Mouse (Mus musculus) hindbrain, embryonic 16.5 days (tissue): ENCODE data around the gene Fancc. TPM values are rescaled to one million over a fixed set of nuclear protein-coding genes. Genes with fewer than 3 reads are reported as not detected.

ENCODE experiments used
- ATAC-seq: fragments of 200-750 bp; cut with Nextera tagmentation; 2 replicates; pipeline ENCODE4 v1.8.0; 2017; ENCODE audit warnings: moderate TSS enrichment, moderate library complexity
- H3K27ac ChIP-seq: fragments of 300-500 bp; sonication (generic); 2 replicates; pipeline ENCODE4 v1.5.1; 2014; ENCODE audit warnings: low read depth, mild to moderate bottlenecking, control low read depth, low read length, moderate library complexity
- H3K27me3 ChIP-seq: fragments of 300-500 bp; sonication (generic); replicated peaks from 2 replicates; pipeline ENCODE4 v1.6.1; 2014; ENCODE audit warnings: low read length; ENCODE audit not compliant: control insufficient read depth, insufficient read depth
- H3K36me3 ChIP-seq: fragments of 300-500 bp; sonication (generic); 2 replicates; pipeline ENCODE4 v1.6.1; 2014; ENCODE audit warnings: mild to moderate bottlenecking, low read length, moderate library complexity, mixed read lengths; ENCODE audit not compliant: control insufficient read depth, insufficient read depth
- H3K4me1 ChIP-seq: fragments of 300-500 bp; sonication (generic); 2 replicates; pipeline ENCODE4 v1.6.1; 2014; ENCODE audit warnings: low read depth, low read length; ENCODE audit not compliant: control insufficient read depth, insufficient read depth
- H3K4me2 ChIP-seq: fragments of 300-500 bp; sonication (generic); 2 replicates; pipeline ENCODE4 v1.6.1; 2014; ENCODE audit warnings: mild to moderate bottlenecking, low read length, control low read depth, moderate library complexity
- H3K4me3 ChIP-seq: fragments of 300-500 bp; sonication (generic); 2 replicates; pipeline ENCODE4 v1.5.1; 2014; ENCODE audit warnings: mild to moderate bottlenecking, low read length, control low read depth, moderate library complexity
- H3K9ac ChIP-seq: fragments of 300-500 bp; sonication (generic); 2 replicates; pipeline ENCODE4 v1.6.1; 2014; ENCODE audit warnings: low read depth, mild to moderate bottlenecking, control low read depth, low read length, moderate library complexity
- H3K9me3 ChIP-seq: fragments of 300-500 bp; sonication (generic); 2 replicates; pipeline ENCODE4 v1.6.1; 2014; ENCODE audit warnings: mild to moderate bottlenecking, low read length, moderate library complexity; ENCODE audit not compliant: control insufficient read depth
- WGBS: fragments of 180-500 bp; shearing (Covaris S2); extraction: QIAGEN DNeasy Blood & Tissue Kit; methylation state at CpG from one replicate; pipeline ENCODE4 v1.1.7; 2014; 5-methylcytosine and 5-hydroxymethylcytosine counted together
- polyA plus RNA-seq: library from polyadenylated mRNA; unstranded; fragments of >200 nt; fragmentation: Nextera tagmentation; extraction: Ambion mirVana; gene quantifications from 2 replicates; pipeline ENCODE4 v1.2.1, GENCODE M21; 2015

Gene Fancc
- polyA plus RNA-seq, 1 experiment from 2014 or later, result 16.0 TPM

DNA sequence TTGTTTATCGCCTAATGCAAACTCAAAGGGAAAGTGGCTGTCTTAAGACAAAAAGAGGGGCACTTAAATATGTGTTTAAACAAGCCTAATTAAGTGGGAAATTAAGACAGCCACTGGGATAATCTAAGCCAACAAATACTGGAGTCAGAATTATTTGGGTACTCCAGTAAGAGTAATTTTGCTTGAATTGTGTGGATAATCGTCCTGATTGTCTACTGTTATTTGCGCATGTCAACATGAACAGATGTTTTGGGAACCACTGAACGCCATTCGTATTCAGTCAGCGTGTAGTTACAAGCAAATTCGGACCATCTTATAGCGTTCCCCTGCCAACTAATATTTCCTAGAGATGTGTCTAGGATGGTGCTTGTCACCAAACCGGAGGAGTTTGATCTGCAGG, 33.8 kb upstream of the Fancc start:
- H3K9ac ChIP-seq, result no peak overlapping the region
- H3K4me2 ChIP-seq, result no peak overlapping the region
- WGBS, result 63% methylated on average over 9 of the region's 9 CpGs
- H3K4me3 ChIP-seq, result no peak overlapping the region
- no peaks in the 10 kb centered on the region for H3K27me3 ChIP-seq
- H3K9me3 ChIP-seq, result no peaks in the 10 kb centered on the region
- no peak overlapping the region for H3K27ac ChIP-seq
- H3K36me3 ChIP-seq, result peaks cover 35% of the 10 kb centered on the region
- ATAC-seq, result no peak
- H3K4me1 ChIP-seq, result peaks cover 15% of the 10 kb centered on the region

DNA sequence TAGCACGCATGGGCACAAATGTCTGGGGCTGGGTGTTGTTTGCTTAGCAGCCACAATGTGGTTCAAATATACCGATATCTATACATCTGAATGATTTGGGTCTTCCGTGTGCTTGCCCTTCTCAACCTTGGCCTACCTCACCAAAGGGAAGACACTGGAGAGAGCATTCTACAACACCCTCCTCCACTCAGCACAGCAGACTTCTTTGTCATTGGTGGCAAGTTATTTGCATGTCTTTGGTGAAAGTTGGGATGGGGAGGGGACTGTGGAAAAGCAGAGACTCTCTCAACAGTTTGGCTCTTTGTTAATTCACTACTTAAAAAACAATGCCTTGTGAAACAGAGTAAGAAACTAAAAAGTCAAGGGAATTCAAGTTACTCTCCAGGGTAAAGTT, 33.3 kb upstream of the Fancc start:
- Histone ChIP-seq H3K27me3 (no peaks in the 10 kb centered on the region), H3K4me1 (peaks cover 19% of the 10 kb centered on the region), H3K9ac (no peak overlapping the region), H3K4me2 (no peak overlapping the region), H3K36me3 (peaks cover 35% of the 10 kb centered on the region), H3K9me3 (no peaks in the 10 kb centered on the region), H3K4me3 (no peak overlapping the region), H3K27ac (no peak overlapping the region)
- 35% methylated on average over 3 of the region's 3 CpGs for WGBS
- ATAC-seq, result 0 out of 2 replicates have a peak, but pooled peaks have one; percentile 18

DNA sequence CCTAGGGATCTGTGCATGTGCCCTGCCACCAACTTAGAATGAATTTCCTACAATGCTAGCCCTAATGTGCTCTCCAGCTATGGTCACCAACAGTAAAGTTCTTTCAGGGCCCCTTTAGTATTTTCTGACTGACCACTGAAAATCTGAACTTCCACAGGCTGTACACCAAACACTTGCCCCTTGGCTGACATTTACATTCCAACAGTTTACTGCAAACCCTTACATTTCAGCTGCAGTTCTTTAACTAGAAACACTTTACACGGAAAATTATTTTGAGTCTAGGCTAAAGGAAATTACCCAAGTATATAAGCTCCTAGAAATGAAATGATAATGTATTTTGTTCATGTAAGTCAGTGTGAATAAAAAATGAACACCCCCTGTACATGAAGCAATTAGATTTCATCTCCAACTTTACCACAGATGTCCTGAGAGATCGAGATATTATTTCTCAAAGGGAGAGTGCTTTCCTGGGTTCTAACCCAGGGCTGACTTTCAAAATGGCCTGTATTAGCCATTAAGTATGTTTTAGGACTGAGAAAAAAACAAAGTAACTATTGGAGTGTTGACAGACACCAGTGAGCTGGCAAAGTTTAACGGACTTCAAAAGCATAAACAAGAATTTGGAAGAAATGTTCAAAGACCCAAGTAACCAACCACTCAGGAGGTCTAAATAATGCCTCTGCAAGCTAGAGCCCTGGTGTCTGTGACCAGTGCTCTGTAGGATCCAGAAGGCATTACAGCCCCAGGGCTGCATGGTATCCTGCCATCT, 32.7 kb upstream of the Fancc start:
- Histone ChIP-seq H3K36me3 (peaks cover 35% of the 10 kb centered on the region), H3K27me3 (no peaks in the 10 kb centered on the region), H3K4me3 (no peak overlapping the region), H3K4me1 (peaks cover 22% of the 10 kb centered on the region), H3K4me2 (no peak overlapping the region), H3K9ac (no peak overlapping the region), H3K27ac (no peak overlapping the region), H3K9me3 (no peaks in the 10 kb centered on the region)
- WGBS, result 48% methylated on average over 3 of the region's 3 CpGs
- no peak for ATAC-seq

DNA sequence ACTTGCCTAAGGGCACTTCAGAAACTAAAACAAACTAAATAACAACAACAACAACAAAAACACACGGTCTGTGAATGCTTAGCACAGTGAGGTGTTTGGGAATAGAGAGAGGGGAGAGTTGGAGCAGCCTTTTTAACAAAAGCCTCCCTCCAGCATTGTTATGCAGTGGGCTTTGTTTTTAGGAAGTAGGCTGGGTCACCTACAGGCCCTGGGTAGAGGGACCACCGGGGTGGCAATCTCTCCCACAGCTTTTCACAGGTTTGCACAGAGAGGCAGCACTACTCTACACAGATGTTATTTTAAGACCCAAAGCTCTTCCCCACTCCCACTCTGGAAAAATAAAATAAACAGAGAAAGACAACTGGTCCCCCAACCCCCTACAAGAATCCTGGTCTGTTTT, 31.8 kb upstream of the Fancc start:
- Histone ChIP-seq H3K4me3 (no peak overlapping the region), H3K27me3 (no peaks in the 10 kb centered on the region), H3K4me1 (peaks cover 26% of the 10 kb centered on the region), H3K27ac (no peak overlapping the region), H3K36me3 (peaks cover 37% of the 10 kb centered on the region), H3K4me2 (no peak overlapping the region), H3K9me3 (no peaks in the 10 kb centered on the region), H3K9ac (no peak overlapping the region)
- no peak for ATAC-seq
- 9% methylated on average over 2 of the region's 2 CpGs for WGBS

DNA sequence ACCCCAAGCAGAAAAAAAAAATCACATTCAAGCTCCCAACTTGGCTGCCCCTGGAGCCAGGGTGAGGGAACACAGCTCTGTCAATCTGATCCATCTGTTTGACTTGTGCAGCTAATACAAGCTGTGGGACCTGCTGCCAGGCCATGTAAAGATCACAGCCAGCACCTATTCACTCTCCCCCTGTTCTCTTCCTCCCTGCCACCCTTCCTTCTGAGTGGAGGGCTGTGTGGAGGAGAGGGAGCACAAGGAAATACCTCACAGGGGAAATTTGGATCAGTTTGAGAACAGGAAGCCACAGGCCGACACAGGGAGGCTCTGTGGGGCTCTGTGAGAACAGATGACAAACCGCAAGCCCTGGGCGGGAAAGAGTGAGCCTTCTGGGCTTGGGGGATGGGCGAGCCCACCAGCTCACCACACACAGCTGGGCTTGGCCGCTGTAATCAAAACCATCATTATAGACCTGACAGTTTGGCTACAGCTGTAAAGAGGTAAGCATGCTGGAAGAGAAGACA, 31.1 kb upstream of the Fancc start:
- Histone ChIP-seq H3K4me3 (no peak overlapping the region), H3K27ac (peak overlapping the region; percentile 42; the same call in 1 of the 2 replicates), H3K9ac (peak overlapping the region; percentile 23; the same call in 1 of the 2 replicates), H3K9me3 (no peaks in the 10 kb centered on the region), H3K4me2 (no peak overlapping the region), H3K27me3 (no peaks in the 10 kb centered on the region), H3K4me1 (peaks cover 26% of the 10 kb centered on the region), H3K36me3 (peaks cover 32% of the 10 kb centered on the region)
- ATAC-seq, result peak; percentile 57
- 9% methylated on average over 5 of the region's 5 CpGs for WGBS

DNA sequence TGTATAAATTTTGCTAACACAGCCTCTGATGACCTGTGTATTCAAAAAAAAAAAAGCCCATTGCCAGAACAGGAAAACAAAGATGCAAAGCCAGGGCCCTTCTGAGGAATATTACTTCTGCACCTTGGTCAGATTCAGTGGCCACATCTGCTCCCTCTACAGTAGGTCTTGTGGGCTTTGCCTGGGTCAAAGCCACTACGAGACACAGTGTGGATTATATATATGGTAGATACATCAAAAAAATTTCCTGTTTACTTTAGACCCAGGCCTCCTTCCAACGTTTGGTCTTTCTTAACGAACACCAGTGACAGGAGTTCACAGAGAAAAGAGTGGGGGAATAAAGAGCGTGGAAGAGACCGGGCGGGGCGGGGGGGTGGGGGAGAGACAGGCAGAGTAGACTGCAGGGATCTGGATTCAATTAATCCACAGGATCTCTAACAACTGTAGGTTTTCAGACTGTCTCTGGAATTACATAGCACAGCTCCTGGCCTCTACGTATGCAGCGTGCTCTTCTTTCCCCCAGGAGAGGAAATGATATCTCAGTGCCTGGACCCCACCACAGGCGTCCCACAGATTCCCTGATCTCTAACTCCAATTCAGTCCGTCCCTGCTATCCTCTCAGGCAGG, 28.6 kb upstream of the Fancc start:
- H3K27me3 ChIP-seq, result no peaks in the 10 kb centered on the region
- H3K27ac ChIP-seq, result no peak overlapping the region
- ATAC-seq, result no peak
- no peak overlapping the region for H3K9ac ChIP-seq
- no peaks in the 10 kb centered on the region for H3K9me3 ChIP-seq
- peaks cover 27% of the 10 kb centered on the region for H3K36me3 ChIP-seq
- WGBS, result 46% methylated on average over 11 of the region's 11 CpGs
- peaks cover 26% of the 10 kb centered on the region for H3K4me1 ChIP-seq
- no peak overlapping the region for H3K4me3 ChIP-seq
- no peak overlapping the region for H3K4me2 ChIP-seq

DNA sequence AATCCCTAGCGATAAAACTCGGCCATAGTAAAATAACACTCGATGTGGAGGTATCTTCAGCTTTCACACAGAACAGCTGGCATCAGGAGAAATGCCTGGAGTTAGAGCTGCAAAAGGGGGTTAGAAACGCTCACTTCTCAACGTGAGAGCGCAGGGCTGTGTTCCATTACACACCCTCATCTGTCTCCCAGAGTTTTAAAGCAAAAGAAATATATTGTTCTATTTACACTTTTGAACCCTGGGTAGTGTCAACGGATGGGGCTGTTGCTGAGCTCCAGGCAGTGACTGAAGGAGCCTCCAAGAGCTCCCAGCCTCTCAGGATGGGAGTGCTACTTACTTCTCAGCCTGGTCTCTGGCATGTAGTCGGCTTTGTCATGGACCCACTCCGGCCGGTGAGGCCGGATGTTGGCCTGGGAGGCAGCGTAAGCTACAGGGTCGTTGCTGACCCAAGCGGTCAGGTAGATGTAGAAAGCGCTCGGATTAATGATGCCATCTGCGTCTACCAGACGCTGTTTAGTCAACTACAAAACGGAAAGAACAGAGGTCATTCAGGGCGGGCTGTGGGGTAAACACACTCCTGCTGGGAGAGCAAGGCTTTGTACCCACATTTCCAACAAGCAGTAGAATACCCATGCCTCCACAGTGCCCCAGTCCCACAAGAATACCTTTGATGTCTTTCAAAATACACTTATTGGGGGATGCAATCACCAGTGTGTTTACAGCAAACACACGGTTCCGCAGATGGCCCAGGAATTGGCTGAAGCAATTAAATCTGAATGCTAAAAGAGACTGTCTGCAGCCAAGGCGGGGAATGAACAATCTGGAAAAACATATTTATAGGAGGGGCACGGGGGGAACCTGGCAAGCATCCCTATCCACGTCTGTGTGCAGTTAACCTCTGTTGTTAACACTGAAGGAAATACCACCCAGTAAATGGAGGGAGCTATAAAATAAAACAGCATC, 27.8 kb upstream of the Fancc start:
- H3K4me2 ChIP-seq, result no peak overlapping the region
- no peaks in the 10 kb centered on the region for H3K27me3 ChIP-seq
- H3K27ac ChIP-seq, result 0 out of 2 replicates have a peak overlapping the region, but pooled peaks have one; percentile 10
- H3K9me3 ChIP-seq, result no peaks in the 10 kb centered on the region
- WGBS, result 48% methylated on average over 25 of the region's 25 CpGs
- no peak overlapping the region for H3K9ac ChIP-seq
- H3K4me3 ChIP-seq, result no peak overlapping the region
- H3K36me3 ChIP-seq, result peaks cover 28% of the 10 kb centered on the region
- H3K4me1 ChIP-seq, result peaks cover 26% of the 10 kb centered on the region
- peak; percentile 31; the same call in 1 of the 2 replicates for ATAC-seq

DNA sequence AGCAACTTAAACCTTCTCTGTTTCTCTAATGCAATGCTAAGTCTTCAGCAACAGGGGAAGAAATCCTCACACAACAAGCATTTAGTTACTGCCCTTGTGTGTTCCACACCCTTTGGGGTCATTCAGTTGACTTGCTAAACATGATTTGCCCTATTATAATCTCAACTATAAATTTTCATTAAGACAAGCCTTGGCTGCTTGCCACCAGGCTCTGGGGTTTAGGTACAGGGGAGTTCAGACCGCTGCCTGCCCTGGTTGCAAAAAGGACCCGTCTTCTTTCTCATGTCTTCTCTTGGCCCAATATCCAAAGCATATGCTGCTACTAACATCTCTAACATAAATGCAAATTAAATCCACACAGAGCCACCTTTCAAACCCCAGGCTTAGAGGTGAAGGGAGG, 27.0 kb upstream of the Fancc start:
- Histone ChIP-seq H3K36me3 (peaks cover 36% of the 10 kb centered on the region), H3K4me3 (no peak overlapping the region), H3K4me1 (peaks cover 23% of the 10 kb centered on the region), H3K27me3 (no peaks in the 10 kb centered on the region), H3K9me3 (no peaks in the 10 kb centered on the region), H3K27ac (no peak overlapping the region), H3K9ac (no peak overlapping the region), H3K4me2 (no peak overlapping the region)
- 44% methylated on average over 2 of the region's 2 CpGs for WGBS
- ATAC-seq, result no peak
